Mouse (Mus musculus) ES-E14 (cell line): ENCODE results near the gene Il6ra. TPM values are rescaled to one million over a fixed set of nuclear protein-coding genes. Genes with fewer than 3 reads are reported as not detected.

Experiments used
- DNase-seq: peaks from one replicate; pipeline ENCODE4 v3.0.0-alpha.2; 2013; ENCODE audit warnings: low read depth, low spot score
- H3K27ac ChIP-seq: 2 replicates; pipeline ENCODE4 v1.5.1; 2012; ENCODE audit warnings: low read depth, mild to moderate bottlenecking, low read length, moderate library complexity, mixed read lengths; ENCODE audit not compliant: poor library complexity, insufficient read depth, severe bottlenecking
- H3K36me3 ChIP-seq: 2 replicates; pipeline ENCODE4 v1.6.1; 2012; ENCODE audit warnings: mild to moderate bottlenecking, low read length, moderate library complexity, mixed read lengths; ENCODE audit not compliant: control insufficient read depth, poor library complexity, insufficient read depth, severe bottlenecking
- H3K4me1 ChIP-seq, 2 experiments: fragments of 150-350 bp in 1 of 2; sonication (generic) in 1 of 2; 2 replicates each; pipeline ENCODE4 v1.6.1; 2012; ENCODE audit warnings: low read length in 2 of 2, mild to moderate bottlenecking in 1 of 2, mixed read lengths in 1 of 2; ENCODE audit not compliant: control insufficient read depth in 2 of 2, insufficient read depth in 2 of 2, poor library complexity in 1 of 2
- H3K4me3 ChIP-seq, 2 experiments: fragments of 150-350 bp in 1 of 2; sonication (generic) in 1 of 2; 2 replicates each; pipeline ENCODE4 v1.5.1; 2012; ENCODE audit warnings: low read length in 2 of 2, low read depth in 1 of 2, mild to moderate bottlenecking in 1 of 2, mixed read lengths in 1 of 2; ENCODE audit not compliant: insufficient read depth in 1 of 2, poor library complexity in 1 of 2, severe bottlenecking in 1 of 2
- H3K9ac ChIP-seq: 2 replicates; pipeline ENCODE4 v1.6.1; 2012; ENCODE audit warnings: low read depth, mild to moderate bottlenecking, low read length, mixed read lengths; ENCODE audit not compliant: poor library complexity, insufficient read depth, severe bottlenecking
- H3K9me3 ChIP-seq: fragments of 150-350 bp; sonication (generic); 2 replicates; pipeline ENCODE4 v1.6.1; 2012; ENCODE audit warnings: low read depth, mild to moderate bottlenecking, low read length; ENCODE audit not compliant: control insufficient read depth, insufficient read depth
- CHD2 ChIP-seq: IDR thresholded peaks from 2 replicates; pipeline ENCODE4 v1.6.1; 2014; ENCODE audit warnings: mild to moderate bottlenecking, low read depth, low read length, inconsistent platforms
- HCFC1 ChIP-seq: IDR thresholded peaks from 2 replicates; pipeline ENCODE4 v1.6.1; 2012; ENCODE audit warnings: low read length, inconsistent platforms, borderline replicate concordance; ENCODE audit not compliant: insufficient read depth
- MAFK ChIP-seq: IDR thresholded peaks from 2 replicates; pipeline ENCODE4 v1.6.1; 2014; ENCODE audit warnings: mild to moderate bottlenecking, low read depth, low read length, inconsistent platforms; ENCODE audit not compliant: insufficient read depth
- ZC3H11A ChIP-seq: IDR thresholded peaks from 2 replicates; pipeline ENCODE4 v1.6.1; 2012; ENCODE audit warnings: low read depth, mild to moderate bottlenecking, inconsistent platforms, low read length, borderline replicate concordance
- ZNF384 ChIP-seq: IDR thresholded peaks from 2 replicates; pipeline ENCODE4 v1.6.1; 2012; ENCODE audit warnings: low read depth, low read length, inconsistent platforms
- in situ Hi-C, 2 experiments: fragments of 600-800 bp; cut with MboI; formaldehyde crosslinking; loops; one replicate each; pipeline ENCODE4 v1.15.1; 2025; ENCODE audit warnings: low sequenced_read_pairs in 2 of 2, inconsistent platforms in 1 of 2; ENCODE audit not compliant: unreplicated experiment in 2 of 2
- total RNA-seq: library from RNA; depleted of rRNA; stranded (reverse); fragments of 300-350 nt; gene quantifications from 2 replicates; pipeline ENCODE4 v1.2.3, GENCODE M21; 2012

Gene Il6ra
- total RNA-seq, 1 experiment = 1.0 TPM

GRCm38 (mm10) chr3:89909703-89910542 is 3.1 kb downstream of the Il6ra start:
- Histone ChIP-seq H3K27ac (no peak overlapping the region), H3K9ac (no peak overlapping the region), H3K36me3 (no peaks in the 10 kb centered on the region; the same call in 1 of the 2 replicates), H3K4me1 (0 out of 4 replicates have a peak, but pooled peaks cover 0 to 4% of the 10 kb centered on the region in 2 experiments), H3K4me3 (no peak overlapping the region), H3K9me3 (no peaks in the 10 kb centered on the region)
- in situ Hi-C loops = no loop called here
- no peak for TF ChIP-seq MAFK
- no peak for TF ChIP-seq HCFC1
- TF ChIP-seq ZNF384 = no peak
- TF ChIP-seq CHD2 = no peak
- TF ChIP-seq ZC3H11A = no peak
- no peak for DNase-seq

GRCm38 (mm10) chr3:89908836-89909235 is 4.2 kb downstream of the Il6ra start:
- Histone ChIP-seq H3K9ac (no peak overlapping the region), H3K36me3 (no peaks in the 10 kb centered on the region), H3K9me3 (no peaks in the 10 kb centered on the region), H3K27ac (no peak overlapping the region), H3K4me1 (0 out of 4 replicates have a peak, but pooled peaks cover 0 to 4% of the 10 kb centered on the region in 2 experiments), H3K4me3 (no peak overlapping the region)
- DNase-seq = no peak
- in situ Hi-C loops = no loop called here
- TF ChIP-seq ZNF384 (no peak), HCFC1 (no peak), CHD2 (no peak), MAFK (no peak), ZC3H11A (no peak)

GRCm38 (mm10) chr3:89907846-89908245 is 5.2 kb downstream of the Il6ra start:
- TF ChIP-seq MAFK (no peak), ZC3H11A (no peak), HCFC1 (no peak), ZNF384 (no peak), CHD2 (no peak)
- no peak for DNase-seq
- in situ Hi-C loops = no loop called here
- Histone ChIP-seq H3K9ac (no peak overlapping the region), H3K27ac (no peak overlapping the region), H3K36me3 (no peaks in the 10 kb centered on the region), H3K9me3 (no peaks in the 10 kb centered on the region), H3K4me1 (0 out of 4 replicates have a peak, but pooled peaks cover 0 to 4% of the 10 kb centered on the region in 2 experiments), H3K4me3 (no peak overlapping the region)

GRCm38 (mm10) chr3:89899511-89899908 is 13.5 kb downstream of the Il6ra start:
- H3K4me1 ChIP-seq = peaks cover 3 to 8% of the 10 kb centered on the region in 2 experiments; a peak in 2 of 4 replicates
- no peak overlapping the region for H3K27ac ChIP-seq
- no peak overlapping the region for H3K9ac ChIP-seq
- in situ Hi-C loops = no loop called here
- no peak overlapping the region for H3K4me3 ChIP-seq
- no peaks in the 10 kb centered on the region for H3K36me3 ChIP-seq
- H3K9me3 ChIP-seq = no peaks in the 10 kb centered on the region
- no peak for DNase-seq
- TF ChIP-seq CHD2 (no peak), ZNF384 (no peak), HCFC1 (no peak), ZC3H11A (no peak), MAFK (no peak)
